Mouse (Mus musculus) CH12.LX (cell line): ENCODE measurements around the gene Olfr926. TPM values are rescaled to one million over a fixed set of nuclear protein-coding genes. Genes with fewer than 3 reads are reported as not detected.
"Not testable (repeated sequence)": the region's sequence is repeated elsewhere in the genome, so short reads cannot be mapped to it uniquely, and the experiment has no call there.

ENCODE experiments used
- DNase-seq: peaks from one replicate; pipeline ENCODE4 v3.0.0-alpha.2; 2013; ENCODE audit errors: extremely low read depth
- H3K27ac ChIP-seq: 2 replicates; pipeline ENCODE4 v1.5.1; 2012; ENCODE audit warnings: low read depth, mild to moderate bottlenecking, control low read depth, moderate library complexity; ENCODE audit not compliant: insufficient read depth
- H3K27me3 ChIP-seq: replicated peaks from 2 replicates; pipeline ENCODE3; 2012; ENCODE audit warnings: inconsistent platforms
- H3K36me3 ChIP-seq, 2 experiments: replicated peaks in 1 of 2; 2 replicates each; pipeline versions ENCODE3 to v1.6.1; 2012; ENCODE audit warnings: inconsistent platforms in 1 of 2, low read length in 1 of 2, mild to moderate bottlenecking in 1 of 2, mixed read lengths in 1 of 2, moderate library complexity in 1 of 2; ENCODE audit not compliant: control insufficient read depth in 1 of 2, insufficient read depth in 1 of 2
- H3K4me1 ChIP-seq, 2 experiments: 2 replicates each; pipeline ENCODE4 v1.6.1; 2012; ENCODE audit warnings: inconsistent platforms in 1 of 2, moderate library complexity in 1 of 2; ENCODE audit not compliant: insufficient read depth in 2 of 2, control insufficient read depth in 1 of 2
- H3K4me2 ChIP-seq: 2 replicates; pipeline ENCODE4 v1.6.1; 2012; ENCODE audit warnings: low read depth, mild to moderate bottlenecking, control low read depth; ENCODE audit not compliant: poor library complexity, insufficient read depth, severe bottlenecking
- H3K4me3 ChIP-seq, 3 experiments: fragments of 150-350 bp in 1 of 3; sonication (generic) in 1 of 3; replicated peaks in 1 of 3; 2 replicates each; pipeline versions ENCODE3 to v1.5.1; 2011 to 2012; ENCODE audit warnings: low read depth in 2 of 3, low read length in 2 of 3, mild to moderate bottlenecking in 2 of 3, moderate library complexity in 2 of 3, control low read depth in 1 of 3, improper control_type of control experiment in 1 of 3, inconsistent platforms in 1 of 3, mixed read lengths in 1 of 3; ENCODE audit not compliant: poor library complexity in 1 of 3
- H3K79me2 ChIP-seq: replicated peaks from 2 replicates; pipeline ENCODE4 v1.6.1; 2012; ENCODE audit warnings: mild to moderate bottlenecking, moderate library complexity; ENCODE audit not compliant: control insufficient read depth, poor library complexity, insufficient read depth, severe bottlenecking; ENCODE audit errors: extremely low read depth
- H3K9ac ChIP-seq: 2 replicates; pipeline ENCODE4 v1.6.1; 2012; ENCODE audit warnings: low read depth, mild to moderate bottlenecking, control low read depth, moderate library complexity; ENCODE audit not compliant: insufficient read depth
- H3K9me3 ChIP-seq: replicated peaks from 2 replicates; pipeline ENCODE3; 2012; ENCODE audit warnings: low read length, inconsistent platforms, mixed read lengths
- BHLHE40 ChIP-seq: IDR thresholded peaks from 2 replicates; pipeline ENCODE4 v1.6.1; 2011; ENCODE audit warnings: mild to moderate bottlenecking, low read depth, low read length, improper control_type of control experiment
- CTCF ChIP-seq, 2 experiments: IDR thresholded peaks in 1 of 2; conservative IDR thresholded peaks in 1 of 2; 2 replicates each; pipeline ENCODE4 v1.5.1; 2011 to 2012; ENCODE audit warnings: low read depth in 2 of 2, low read length in 2 of 2, improper control_type of control experiment in 1 of 2, inconsistent platforms in 1 of 2, mild to moderate bottlenecking in 1 of 2, moderate library complexity in 1 of 2
- E2F4 ChIP-seq: IDR thresholded peaks from 2 replicates; pipeline ENCODE4 v1.6.1; 2011; ENCODE audit warnings: low read depth, low read length, improper control_type of control experiment; ENCODE audit not compliant: insufficient replicate concordance
- EP300 ChIP-seq: IDR thresholded peaks from 2 replicates; pipeline ENCODE4 v1.6.1; 2011; ENCODE audit warnings: low read length, improper control_type of control experiment
- GABPA ChIP-seq: IDR thresholded peaks from 2 replicates; pipeline ENCODE4 v1.6.1; 2012; ENCODE audit warnings: low read depth, low read length, improper control_type of control experiment, inconsistent platforms; ENCODE audit not compliant: insufficient replicate concordance
- JUN ChIP-seq: IDR thresholded peaks from 2 replicates; pipeline ENCODE4 v1.6.1; 2011; ENCODE audit warnings: low read depth, mild to moderate bottlenecking, low read length, improper control_type of control experiment, moderate library complexity; ENCODE audit not compliant: insufficient read depth
- MAFK ChIP-seq: IDR thresholded peaks from 2 replicates; pipeline ENCODE4 v1.6.1; 2011; ENCODE audit warnings: low read length, improper control_type of control experiment; ENCODE audit not compliant: insufficient replicate concordance
- NELFE ChIP-seq: IDR thresholded peaks from 2 replicates; pipeline ENCODE4 v1.6.1; 2011; ENCODE audit warnings: low read depth, low read length, improper control_type of control experiment
- PAX5 ChIP-seq: IDR thresholded peaks from 2 replicates; pipeline ENCODE4 v1.6.1; 2012; ENCODE audit warnings: low read length, inconsistent platforms, mixed read lengths
- POLR2A ChIP-seq: IDR thresholded peaks from 2 replicates; pipeline ENCODE4 v1.6.1; 2011; ENCODE audit warnings: low read depth, mild to moderate bottlenecking, improper control_type of control experiment, low read length
- RAD21 ChIP-seq: IDR thresholded peaks from 2 replicates; pipeline ENCODE4 v1.6.1; 2011; ENCODE audit warnings: low read depth, mild to moderate bottlenecking, low read length, improper control_type of control experiment, moderate library complexity
- SIN3A ChIP-seq: IDR thresholded peaks from 2 replicates; pipeline ENCODE4 v1.6.1; 2012; ENCODE audit warnings: low read length, improper control_type of control experiment, inconsistent platforms
- TCF12 ChIP-seq: IDR thresholded peaks from 2 replicates; pipeline ENCODE4 v1.6.1; 2014; ENCODE audit warnings: low read depth, mild to moderate bottlenecking, inconsistent platforms, low read length, improper control_type of control experiment
- UBTF ChIP-seq: IDR thresholded peaks from 2 replicates; pipeline ENCODE4 v1.6.1; 2012; ENCODE audit warnings: low read depth, mild to moderate bottlenecking, inconsistent platforms, low read length, improper control_type of control experiment, moderate library complexity
- USF2 ChIP-seq: conservative IDR thresholded peaks from 2 replicates; pipeline ENCODE4 v1.6.1; 2011; ENCODE audit warnings: low read depth, low read length, improper control_type of control experiment
- dilution Hi-C: fragments of 300-500 bp; cut with MboI; formaldehyde crosslinking; loops from 2 replicates; pipeline ENCODE4 v1.14.3; 2020; ENCODE audit warnings: low sequenced_read_pairs; ENCODE audit not compliant: extremely low pct_unique_long_range_greater_than_20kb, extremely low pct_ligation_motif_present
- in situ Hi-C: fragments of 300-500 bp; cut with MboI; formaldehyde crosslinking; loops from 3 replicates; pipeline ENCODE4 v1.14.3; 2019; ENCODE audit warnings: low sequenced_read_pairs, low pct_ligation_motif_present, low pct_unique_long_range_greater_than_20kb, mixed read lengths
- polyA plus RNA-seq: library from polyadenylated mRNA; unstranded; fragments of >175 nt; gene quantifications from 2 replicates; pipeline ENCODE4 v1.2.1, GENCODE M21; 2012; ENCODE audit warnings: low read depth; ENCODE audit not compliant: insufficient read length
- total RNA-seq, 2 experiments: library from RNA; depleted of rRNA; stranded (reverse); fragments of 300-350 nt in 1 of 2; fragments of >200 nt in 1 of 2; gene quantifications; 2 replicates each; pipeline ENCODE4 v1.2.3; 2012 to 2014

Olfr926 gene
- total and polyA plus RNA-seq, 3 experiments: not detected

GRCm38 (mm10) chr9:38844149-38844548 is 32.8 kb upstream of the Olfr926 start, which contains the start of gene Olfr924:
Gene Olfr924, plus strand, starts transcription at chr9:38844449.
- in situ Hi-C loops: no loop called here
- Histone ChIP-seq H3K4me1 (no peaks in the 10 kb centered on the region), H3K4me3 (no peak within 1 kb of the TSS), H3K4me2 (no peak within 1 kb of the TSS), H3K36me3 (no peaks in the 10 kb centered on the region), H3K9ac (no peak within 1 kb of the TSS), H3K27me3 (no peaks in the 10 kb centered on the region), H3K9me3 (no peaks in the 10 kb centered on the region), H3K27ac (no peak within 1 kb of the TSS), H3K79me2 (no peaks in the 10 kb centered on the region)
- no peak for DNase-seq
- TF ChIP-seq PAX5 (no peak), JUN (no peak), E2F4 (no peak), CTCF (conservative IDR thresholded peaks at IDR 0.05 in 1 of 2, IDR thresholded peaks at IDR 0.05 in 1 of 2; ENCODE audit: low read depth in 2 of 2, low read length in 2 of 2) (no peak), MAFK (no peak), RAD21 (no peak), NELFE (no peak), USF2 (no peak), UBTF (no peak), TCF12 (no peak), EP300 (no peak), GABPA (no peak), SIN3A (no peak), BHLHE40 (no peak)
- dilution Hi-C loops: no loop called here

GRCm38 (mm10) chr9:38854760-38855159 is 22.2 kb upstream of the Olfr926 start, which contains the start of gene Olfr26:
Gene Olfr26, plus strand, starts transcription at chr9:38855060.
- Histone ChIP-seq H3K27me3 (no peaks in the 10 kb centered on the region), H3K27ac (no peak within 1 kb of the TSS), H3K9ac (no peak within 1 kb of the TSS), H3K4me3 (no peak within 1 kb of the TSS), H3K4me1 (no peaks in the 10 kb centered on the region), H3K36me3 (no peaks in the 10 kb centered on the region), H3K79me2 (no peaks in the 10 kb centered on the region), H3K4me2 (no peak within 1 kb of the TSS), H3K9me3 (no peaks in the 10 kb centered on the region)
- dilution Hi-C loops: no loop called here
- TF ChIP-seq CTCF (conservative IDR thresholded peaks at IDR 0.05 in 1 of 2, IDR thresholded peaks at IDR 0.05 in 1 of 2; ENCODE audit: low read depth in 2 of 2, low read length in 2 of 2): no peak
- TF ChIP-seq POLR2A: no peak
- DNase-seq: no peak
- in situ Hi-C loops: no loop called here

- H3K4me1 ChIP-seq, H3K9me3 ChIP-seq, H3K4me3 ChIP-seq, H3K79me2 ChIP-seq, H3K27ac ChIP-seq, H3K27me3 ChIP-seq, H3K9ac ChIP-seq, H3K36me3 ChIP-seq, in situ Hi-C loops, DNase-seq, dilution Hi-C loops, H3K4me2 ChIP-seq: not testable (repeated sequence)
Measured at GRCm38 (mm10) chr9:38874880-38875279, 2.0 kb upstream of the Olfr926 start.

Other genes with a start within 250 kb of the Olfr926 start
- gene Olfr916, start 217.3 kb upstream of the Olfr926 start, total RNA-seq (2012; rRNA removed): not detected in 2 replicates
- gene Olfr916, start 217.3 kb upstream of the Olfr926 start, total RNA-seq (2014; rRNA removed): not detected in 2 replicates
- not detected in 2 replicates for gene Olfr916, start 217.3 kb upstream of the Olfr926 start, polyA plus RNA-seq
- not detected in 2 replicates for gene Olfr917, start 211.3 kb upstream of the Olfr926 start, total RNA-seq (2012; rRNA removed)
- gene Olfr917, start 211.3 kb upstream of the Olfr926 start, total RNA-seq (2014; rRNA removed): not detected in 2 replicates
- not detected in 2 replicates for gene Olfr917, start 211.3 kb upstream of the Olfr926 start, polyA plus RNA-seq
- gene Olfr918, start 202.5 kb upstream of the Olfr926 start, total RNA-seq (2012; rRNA removed): not detected in 2 replicates
- gene Olfr918, start 202.5 kb upstream of the Olfr926 start, total RNA-seq (2014; rRNA removed): not detected in 2 replicates
- gene Olfr918, start 202.5 kb upstream of the Olfr926 start, polyA plus RNA-seq: not detected in 2 replicates
- not detected in 2 replicates for gene Olfr919, start 173.5 kb upstream of the Olfr926 start, total RNA-seq (2012; rRNA removed)
- not detected in 2 replicates for gene Olfr919, start 173.5 kb upstream of the Olfr926 start, total RNA-seq (2014; rRNA removed)
- gene Olfr919, start 173.5 kb upstream of the Olfr926 start, polyA plus RNA-seq: not detected in 2 replicates
- gene Vwa5a, start 158.9 kb upstream of the Olfr926 start, total RNA-seq (2012; rRNA removed): 6.3 and 6.7 TPM in 2 replicates
- gene Vwa5a, start 158.9 kb upstream of the Olfr926 start, total RNA-seq (2014; rRNA removed): 18.4 and 20.0 TPM in 2 replicates
- 14.2 and 15.3 TPM in 2 replicates for gene Vwa5a, start 158.9 kb upstream of the Olfr926 start, polyA plus RNA-seq
- gene Olfr920, start 124.8 kb upstream of the Olfr926 start, total RNA-seq (2012; rRNA removed): not detected in 2 replicates
- 0.09 and 0.12 TPM in 2 replicates for gene Olfr920, start 124.8 kb upstream of the Olfr926 start, total RNA-seq (2014; rRNA removed)
- gene Olfr920, start 124.8 kb upstream of the Olfr926 start, polyA plus RNA-seq: 0.14 and 0.22 TPM in 2 replicates
- gene Olfr921, start 104.1 kb upstream of the Olfr926 start, total RNA-seq (2012; rRNA removed): not detected in 2 replicates
- not detected in 2 replicates for gene Olfr921, start 104.1 kb upstream of the Olfr926 start, total RNA-seq (2014; rRNA removed)
- gene Olfr921, start 104.1 kb upstream of the Olfr926 start, polyA plus RNA-seq: not detected in 2 replicates
- not detected in 2 replicates for gene Olfr922, start 62.5 kb upstream of the Olfr926 start, total RNA-seq (2012; rRNA removed)
- gene Olfr922, start 62.5 kb upstream of the Olfr926 start, total RNA-seq (2014; rRNA removed): not detected in 2 replicates
- 0.08 TPM in 1 of 2 replicates, not detected in the other for gene Olfr922, start 62.5 kb upstream of the Olfr926 start, polyA plus RNA-seq
- gene Olfr923, start 50.6 kb upstream of the Olfr926 start, total RNA-seq (2012; rRNA removed): not detected in 2 replicates
- not detected in 2 replicates for gene Olfr923, start 50.6 kb upstream of the Olfr926 start, total RNA-seq (2014; rRNA removed)
- not detected in 2 replicates for gene Olfr923, start 50.6 kb upstream of the Olfr926 start, polyA plus RNA-seq
- not detected in 2 replicates for gene Olfr924, start 32.7 kb upstream of the Olfr926 start, total RNA-seq (2012; rRNA removed)
- gene Olfr924, start 32.7 kb upstream of the Olfr926 start, total RNA-seq (2014; rRNA removed): not detected in 2 replicates
- not detected in 2 replicates for gene Olfr924, start 32.7 kb upstream of the Olfr926 start, polyA plus RNA-seq
- gene Olfr26, start 22.1 kb upstream of the Olfr926 start, total RNA-seq (2012; rRNA removed): not detected in 2 replicates
- not detected in 2 replicates for gene Olfr26, start 22.1 kb upstream of the Olfr926 start, total RNA-seq (2014; rRNA removed)
- gene Olfr26, start 22.1 kb upstream of the Olfr926 start, polyA plus RNA-seq: not detected in 2 replicates
- not detected in 2 replicates for gene Olfr930, start 52.7 kb downstream of the Olfr926 start, total RNA-seq (2012; rRNA removed)
- gene Olfr930, start 52.7 kb downstream of the Olfr926 start, total RNA-seq (2014; rRNA removed): not detected in 2 replicates
- gene Olfr930, start 52.7 kb downstream of the Olfr926 start, polyA plus RNA-seq: not detected in 2 replicates
- not detected in 2 replicates for gene Olfr933, start 95.2 kb downstream of the Olfr926 start, total RNA-seq (2012; rRNA removed)
- not detected in 2 replicates for gene Olfr933, start 95.2 kb downstream of the Olfr926 start, total RNA-seq (2014; rRNA removed)
- not detected in 2 replicates for gene Olfr933, start 95.2 kb downstream of the Olfr926 start, polyA plus RNA-seq
- gene Olfr934, start 111.2 kb downstream of the Olfr926 start, total RNA-seq (2012; rRNA removed): not detected in 2 replicates
- gene Olfr934, start 111.2 kb downstream of the Olfr926 start, total RNA-seq (2014; rRNA removed): not detected in 2 replicates
- not detected in 2 replicates for gene Olfr934, start 111.2 kb downstream of the Olfr926 start, polyA plus RNA-seq
- gene Olfr935, start 122.6 kb downstream of the Olfr926 start, total RNA-seq (2012; rRNA removed): not detected in 2 replicates
- gene Olfr935, start 122.6 kb downstream of the Olfr926 start, total RNA-seq (2014; rRNA removed): not detected in 2 replicates
- not detected in 2 replicates for gene Olfr935, start 122.6 kb downstream of the Olfr926 start, polyA plus RNA-seq
- gene Olfr146, start 146.3 kb downstream of the Olfr926 start, total RNA-seq (2012; rRNA removed): not detected in 2 replicates
- gene Olfr146, start 146.3 kb downstream of the Olfr926 start, total RNA-seq (2014; rRNA removed): not detected in 2 replicates
- gene Olfr146, start 146.3 kb downstream of the Olfr926 start, polyA plus RNA-seq: not detected in 2 replicates
- not detected in 2 replicates for gene Olfr937, start 187.8 kb downstream of the Olfr926 start, total RNA-seq (2012; rRNA removed)
- gene Olfr937, start 187.8 kb downstream of the Olfr926 start, total RNA-seq (2014; rRNA removed): not detected in 2 replicates
- gene Olfr937, start 187.8 kb downstream of the Olfr926 start, polyA plus RNA-seq: not detected in 2 replicates
- gene Olfr938, start 201.8 kb downstream of the Olfr926 start, total RNA-seq (2012; rRNA removed): not detected in 2 replicates
- gene Olfr938, start 201.8 kb downstream of the Olfr926 start, total RNA-seq (2014; rRNA removed): not detected in 2 replicates
- not detected in 2 replicates for gene Olfr938, start 201.8 kb downstream of the Olfr926 start, polyA plus RNA-seq